Mouse (Mus musculus) gastrocnemius, postnatal 14 days (tissue): ENCODE data around the gene Olfr312. TPM values are rescaled to one million over a fixed set of nuclear protein-coding genes. Genes with fewer than 3 reads are reported as not detected.

ENCODE experiments used
- DNase-seq: peaks from one replicate; pipeline ENCODE4 v3.0.0; 2021; ENCODE audit warnings: mixed read lengths
- intact Hi-C: fragments of 180-260 bp; cut with DNase I; formaldehyde crosslinking; loops from one replicate; pipeline ENCODE4 v1.15.1; 2025; ENCODE audit warnings: low total_unique reads
- total RNA-seq, 2 experiments: library from RNA; stranded (reverse); gene quantifications; 2 replicates each; pipeline ENCODE4 v1.2.3; 2021

Olfr312 gene
- total RNA-seq, 2 experiments from 2014 or later: not detected

- intact Hi-C loops: no loop called here
- DNase-seq: peak; percentile 80
Observed at GRCm38 (mm10) chr11:58846919-58847461, 18.0 kb downstream of the Olfr312 start, which contains the start of gene Gm12258. Gene Gm12258, plus strand, starts transcription at chr11:58847158.

- intact Hi-C loops: no loop called here
- no peak for DNase-seq
Observed at GRCm38 (mm10) chr11:58847636-58848035, 18.6 kb downstream of the Olfr312 start.

GRCm38 (mm10) chr11:58849731-58850130 lies 20.7 kb downstream of the Olfr312 start:
- no peak for DNase-seq
- intact Hi-C loops: no loop called here

GRCm38 (mm10) chr11:58860744-58861143 lies 31.7 kb downstream of the Olfr312 start:
- intact Hi-C loops: no loop called here

GRCm38 (mm10) chr11:58867039-58867953 lies 38.3 kb downstream of the Olfr312 start, which contains the start of gene 2810021J22Rik:
Gene 2810021J22Rik, plus strand, starts transcription at chr11:58867216.
- intact Hi-C loops: no loop called here
- DNase-seq: peak; percentile 72

More at GRCm38 (mm10) chr11:58860744-58861143, 31.7 kb downstream of the Olfr312 start:
- DNase-seq: no peak

GRCm38 (mm10) chr11:58867954-58868330 lies 38.9 kb downstream of the Olfr312 start:
- intact Hi-C loops: no loop called here
- no peak for DNase-seq

- DNase-seq: no peak
- intact Hi-C loops: no loop called here
Observed at GRCm38 (mm10) chr11:58870961-58871360, 41.9 kb downstream of the Olfr312 start.

- intact Hi-C loops: no loop called here
- DNase-seq: no peak
Observed at GRCm38 (mm10) chr11:58883756-58884155, 54.7 kb downstream of the Olfr312 start.

Other genes starting within 250 kb of the Olfr312 start
- not detected for gene Olfr324, start 234.1 kb upstream of the Olfr312 start, total RNA-seq
- gene 2210407C18Rik, start 213.2 kb upstream of the Olfr312 start, total RNA-seq: not detected
- gene Olfr323, start 198.7 kb upstream of the Olfr312 start, total RNA-seq: not detected
- not detected for gene Trim58, start 188.8 kb upstream of the Olfr312 start, total RNA-seq
- not detected for gene Olfr322, start 170.5 kb upstream of the Olfr312 start, total RNA-seq
- not detected for gene Olfr320, start 148.1 kb upstream of the Olfr312 start, total RNA-seq
- not detected for gene Olfr319, start 130.1 kb upstream of the Olfr312 start, total RNA-seq
- not detected for gene Olfr318, start 105.2 kb upstream of the Olfr312 start, total RNA-seq
- not detected for gene Olfr317, start 90.0 kb upstream of the Olfr312 start, total RNA-seq
- gene Olfr316, start 76.5 kb upstream of the Olfr312 start, total RNA-seq: not detected
- not detected for gene Olfr315, start 56.0 kb upstream of the Olfr312 start, total RNA-seq
- gene Olfr314, start 46.3 kb upstream of the Olfr312 start, total RNA-seq: not detected
- not detected for gene Fam183b, start 27.3 kb upstream of the Olfr312 start, total RNA-seq
- not detected for gene Olfr313, start 14.2 kb upstream of the Olfr312 start, total RNA-seq
- not detected for gene Olfr311, start 10.0 kb downstream of the Olfr312 start, total RNA-seq
- gene Gm12258, start 17.9 kb downstream of the Olfr312 start, total RNA-seq: 1 to 10 TPM; 1.3 to 1.7 TPM
- 1 to 10 TPM; 1.4 to 1.6 TPM for gene 2810021J22Rik, start 38.0 kb downstream of the Olfr312 start, total RNA-seq
- gene Zfp39, start 75.0 kb downstream of the Olfr312 start, total RNA-seq: 1 to 10 TPM; 4.1 to 5.3 TPM
- not detected for gene Btnl10, start 88.7 kb downstream of the Olfr312 start, total RNA-seq
- gene Rnf187, start 109.7 kb downstream of the Olfr312 start, total RNA-seq: 100 to 1,000 TPM; 126 to 139 TPM
- 1 to 10 TPM; 2.1 to 3.7 TPM for gene Hist3h2ba, start 119.7 kb downstream of the Olfr312 start, total RNA-seq
- gene Hist3h2a, start 125.4 kb downstream of the Olfr312 start, total RNA-seq: 10 to 100 TPM; 15.1 to 16.8 TPM
- under 1 TPM in 1 of 2 experiments, not detected in 1; 0.29 TPM for gene Trim17, start 125.4 kb downstream of the Olfr312 start, total RNA-seq
- gene Trim11, start 148.9 kb downstream of the Olfr312 start, total RNA-seq: 1 to 10 TPM; 9.3 to 9.6 TPM